Mouse (Mus musculus) heart, embryonic 12.5 days (tissue): ENCODE results near the gene Ccdc155. TPM values are rescaled to one million over a fixed set of nuclear protein-coding genes. Genes with fewer than 3 reads are reported as not detected.

Experiments
- microRNA-seq: library from miRNA; unstranded; fragments of <30 nt; microRNA quantifications from one replicate; pipeline ENCODE4, GENCODE M21; 2017
- polyA plus RNA-seq: library from polyadenylated mRNA; unstranded; fragments of >200 nt; fragmentation: Nextera tagmentation; extraction: Ambion mirVana; gene quantifications from 2 replicates; pipeline ENCODE4 v1.2.1, GENCODE M21; 2016

Gene Ccdc155
- polyA plus RNA-seq, 1 experiment from 2014 or later: 0.70 TPM

Small RNA genes within 50 kb of the gene (microRNA-seq; reads per million reads assigned to microRNA genes)
- gene Mir7055: not detected

Other genes with a start within 250 kb of the Ccdc155 start
- gene Cpt1c, start 230.0 kb downstream of the Ccdc155 start, polyA plus RNA-seq: 10.7 and 11.5 TPM in 2 replicates
- gene Prmt1, start 218.3 kb downstream of the Ccdc155 start, polyA plus RNA-seq: 377 and 394 TPM in 2 replicates
- 59.5 and 60.8 TPM in 2 replicates for gene Irf3, start 207.2 kb downstream of the Ccdc155 start, polyA plus RNA-seq
- 42.1 and 42.5 TPM in 2 replicates for gene Bcl2l12, start 206.2 kb downstream of the Ccdc155 start, polyA plus RNA-seq
- gene Scaf1, start 188.5 kb downstream of the Ccdc155 start, polyA plus RNA-seq: 37.0 and 41.2 TPM in 2 replicates
- 79.3 and 79.4 TPM in 2 replicates for gene Rras, start 186.9 kb downstream of the Ccdc155 start, polyA plus RNA-seq
- gene Prr12, start 152.0 kb downstream of the Ccdc155 start, polyA plus RNA-seq: 7.1 and 7.2 TPM in 2 replicates
- gene Nosip, start 142.5 kb downstream of the Ccdc155 start, polyA plus RNA-seq: 43.3 and 45.7 TPM in 2 replicates
- 13.6 and 14.0 TPM in 2 replicates for gene Prrg2, start 142.2 kb downstream of the Ccdc155 start, polyA plus RNA-seq
- gene Rcn3, start 112.7 kb downstream of the Ccdc155 start, polyA plus RNA-seq: 290 and 291 TPM in 2 replicates
- 28.1 and 28.3 TPM in 2 replicates for gene Fcgrt, start 101.0 kb downstream of the Ccdc155 start, polyA plus RNA-seq
- gene Rps11, start 80.5 kb downstream of the Ccdc155 start, polyA plus RNA-seq: 1,003 and 1,022 TPM in 2 replicates
- gene Rpl13a, start 76.1 kb downstream of the Ccdc155 start, polyA plus RNA-seq: 868 and 880 TPM in 2 replicates
- 0.22 and 0.50 TPM in 2 replicates for gene Gm45713, start 68.7 kb downstream of the Ccdc155 start, polyA plus RNA-seq
- 1.1 and 1.2 TPM in 2 replicates for gene Flt3l, start 68.5 kb downstream of the Ccdc155 start, polyA plus RNA-seq
- 81.3 and 86.2 TPM in 2 replicates for gene Pih1d1, start 50.6 kb downstream of the Ccdc155 start, polyA plus RNA-seq
- 34.9 and 39.6 TPM in 2 replicates for gene Aldh16a1, start 50.3 kb downstream of the Ccdc155 start, polyA plus RNA-seq
- gene Slc17a7, start 40.9 kb downstream of the Ccdc155 start, polyA plus RNA-seq: 2.6 and 3.8 TPM in 2 replicates
- gene Gfy, start 25.3 kb downstream of the Ccdc155 start, polyA plus RNA-seq: not detected in 2 replicates
- 0.40 TPM in 1 of 2 replicates, not detected in the other for gene Pth2, start 23.9 kb downstream of the Ccdc155 start, polyA plus RNA-seq
- gene Dkkl1, start 7.3 kb upstream of the Ccdc155 start, polyA plus RNA-seq: 0.99 and 1.5 TPM in 2 replicates
- 131 and 138 TPM in 2 replicates for gene Tead2, start 10.9 kb upstream of the Ccdc155 start, polyA plus RNA-seq
- 1.2 and 1.4 TPM in 2 replicates for gene Cd37, start 34.2 kb upstream of the Ccdc155 start, polyA plus RNA-seq
- 0.37 TPM in 2 replicates for gene Slc6a16, start 36.2 kb upstream of the Ccdc155 start, polyA plus RNA-seq
- not detected in 2 replicates for gene Slc6a21, start 72.6 kb upstream of the Ccdc155 start, polyA plus RNA-seq
- gene Trpm4, start 128.9 kb upstream of the Ccdc155 start, polyA plus RNA-seq: 15.2 and 15.4 TPM in 2 replicates
- 25.5 and 26.9 TPM in 2 replicates for gene Hrc, start 130.4 kb upstream of the Ccdc155 start, polyA plus RNA-seq
- gene Ppfia3, start 162.1 kb upstream of the Ccdc155 start, polyA plus RNA-seq: 2.6 and 3.3 TPM in 2 replicates
- 0.82 and 1.1 TPM in 2 replicates for gene Lin7b, start 165.7 kb upstream of the Ccdc155 start, polyA plus RNA-seq
- 169 and 173 TPM in 2 replicates for gene Snrnp70, start 190.8 kb upstream of the Ccdc155 start, polyA plus RNA-seq
- 0.41 and 0.52 TPM in 2 replicates for gene Kcna7, start 200.8 kb upstream of the Ccdc155 start, polyA plus RNA-seq
- 1.8 TPM in 2 replicates for gene Ntf5, start 208.8 kb upstream of the Ccdc155 start, polyA plus RNA-seq
- not detected in 2 replicates for gene Lhb, start 215.9 kb upstream of the Ccdc155 start, polyA plus RNA-seq
- gene Gys1, start 230.0 kb upstream of the Ccdc155 start, polyA plus RNA-seq: 115 and 121 TPM in 2 replicates
- gene Ruvbl2, start 233.2 kb upstream of the Ccdc155 start, polyA plus RNA-seq: 80.7 TPM in 2 replicates